ENCODE assay signal across 9 mouse cellular contexts in the genomic region with DNA sequence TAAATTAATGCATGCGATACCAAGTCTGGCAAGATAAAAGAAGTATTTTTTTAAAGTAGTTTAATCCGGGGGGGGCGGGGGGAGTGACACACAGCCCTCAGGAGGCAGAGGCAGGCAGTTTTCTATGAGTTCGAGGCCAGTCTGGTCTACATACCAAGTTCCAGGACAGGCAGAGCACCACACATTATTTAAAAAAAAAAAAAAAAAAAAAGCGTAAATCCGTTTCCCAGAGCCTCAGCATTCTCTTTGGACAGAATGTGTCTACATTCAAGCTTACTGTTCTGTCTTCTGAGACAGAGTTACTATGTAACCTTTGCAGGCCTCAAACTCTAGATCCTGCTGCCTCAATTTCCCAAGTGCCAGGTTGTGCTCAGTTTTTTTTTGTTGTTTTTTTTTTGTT. TPM values are rescaled to one million over a fixed set of nuclear protein-coding genes. Genes with fewer than 3 reads are reported as not detected.
DNase-seq lines count a peak whose midpoint lies in the region; ATAC-seq and TF ChIP-seq lines count a peak whose summit lies in the region.
"Had no signal": no experiment of that assay in that cellular context is flagged by ENCODE, and none has a peak within 500 bp of the region (broad histone marks: within the 10 kb centered on the region; RNA-seq: fewer than 3 reads in every experiment).

No protein-coding gene starts in this region.

- WGBS in heart, embryonic 13.5 days, result 41% methylated on average over 6 of the region's 6 CpGs
- WGBS in hindbrain, embryonic 10.5 days, result 54% methylated on average over 6 of the region's 6 CpGs
- 28% methylated on average over 6 of the region's 6 CpGs for WGBS in macrophage (ENCODE audit: missing documents)
- 46% methylated on average over 6 of the region's 6 CpGs for WGBS in thymus, adult 2 months

- no peak for TF ChIP-seq CTCF in thymus, adult 2 months (IDR thresholded peaks at IDR 0.05; ENCODE audit: borderline replicate concordance, control insufficient read depth, extremely low read depth, insufficient read depth, low read length, poor library complexity)

- H3K4me2 ChIP-seq in heart, embryonic 13.5 days, result peak overlapping the region; percentile 92

- no peak overlapping the region; the same call in 1 of the 2 replicates for H3K27ac ChIP-seq in heart, embryonic 13.5 days (replicated peaks)
- H3K27ac ChIP-seq in ES-E14 (ENCODE audit: insufficient read depth, low read depth, low read length, poor library complexity, severe bottlenecking) (no peak overlapping the region), macrophage (no peak overlapping the region)
- peak overlapping the region; percentile 85 for H3K27ac ChIP-seq in hindbrain, embryonic 10.5 days
- H3K27ac ChIP-seq in thymus, adult 2 months (ENCODE audit: control insufficient read depth, insufficient read depth, low read length), result no peak overlapping the region

- in situ Hi-C loops in ES-E14 (cut with MboI; ENCODE audit: low sequenced_read_pairs in 2 of 2, unreplicated experiment in 2 of 2), result no loop called here

- peaks cover 4% of the 10 kb centered on the region; the same call in 1 of the 2 replicates for H3K79me2 ChIP-seq in macrophage (ENCODE audit: inconsistent target)

- no peak for DNase-seq in heart, adult 9 months (ENCODE audit: low spot score in 2 of 2)
- DNase-seq in ES-E14 (ENCODE audit: low read depth, low spot score) (no peak), MN1 (ENCODE audit: low spot score) (no peak)
- DNase-seq in hindbrain, embryonic 10.5 days (ENCODE audit: low spot score), result no peak
- no peak for DNase-seq in left cerebral cortex, adult 11 months (ENCODE audit: low spot score)
- DNase-seq in thymus, adult 2 months, result no peak

- H3K27me3 ChIP-seq in heart, embryonic 13.5 days (replicated peaks), result peaks cover 15% of the 10 kb centered on the region
- peaks cover 16% of the 10 kb centered on the region for H3K27me3 ChIP-seq in hindbrain, embryonic 10.5 days (ENCODE audit: insufficient read depth, poor library complexity, severe bottlenecking)
- no peaks in the 10 kb centered on the region for H3K27me3 ChIP-seq in thymus, adult 2 months (ENCODE audit: control insufficient read depth, insufficient read depth, low read length)

- H3K36me3 ChIP-seq in heart, embryonic 13.5 days, result peaks cover 17% of the 10 kb centered on the region
- peaks cover 12% of the 10 kb centered on the region; the same call in 1 of the 2 replicates for H3K36me3 ChIP-seq in ES-E14 (ENCODE audit: control insufficient read depth, insufficient read depth, low read length, poor library complexity, severe bottlenecking)
- H3K36me3 ChIP-seq in hindbrain, embryonic 10.5 days, result peaks cover 5% of the 10 kb centered on the region
- no peaks in the 10 kb centered on the region for H3K36me3 ChIP-seq in macrophage (ENCODE audit: inconsistent target)
- no peaks in the 10 kb centered on the region for H3K36me3 ChIP-seq in thymus, adult 2 months (ENCODE audit: control insufficient read depth, insufficient read depth, low read length)

- no peaks in the 10 kb centered on the region for H3K9me3 ChIP-seq in heart, embryonic 13.5 days
- H3K9me3 ChIP-seq in ES-E14 (ENCODE audit: control insufficient read depth, insufficient read depth, low read depth, low read length), result no peaks in the 10 kb centered on the region
- no peaks in the 10 kb centered on the region for H3K9me3 ChIP-seq in hindbrain, embryonic 10.5 days

- peak overlapping the region; percentile 85 for H3K9ac ChIP-seq in heart, embryonic 13.5 days
- peak overlapping the region; percentile 62; the same call in 1 of the 2 replicates for H3K9ac ChIP-seq in ES-E14 (ENCODE audit: insufficient read depth, low read depth, low read length, poor library complexity, severe bottlenecking)

- no peak for ATAC-seq in heart, embryonic 13.5 days (ENCODE audit: extremely low read depth, insufficient number of reproducible peaks, low FRiP score, low TSS enrichment)

- peaks cover 21% of the 10 kb centered on the region for H3K4me1 ChIP-seq in heart, embryonic 13.5 days
- peaks cover 2 to 4% of the 10 kb centered on the region in 2 experiments; a peak in 1 of 4 replicates for H3K4me1 ChIP-seq in ES-E14 (ENCODE audit: control insufficient read depth in 2 of 2, insufficient read depth in 2 of 2, low read length in 2 of 2, poor library complexity in 1 of 2)
- peaks cover 21% of the 10 kb centered on the region for H3K4me1 ChIP-seq in hindbrain, embryonic 10.5 days (replicated peaks)
- H3K4me1 ChIP-seq in thymus, adult 2 months (replicated peaks; ENCODE audit: control insufficient read depth, insufficient read depth, low read length), result peaks cover 11% of the 10 kb centered on the region

- no peak for TF ChIP-seq POLR2A in thymus, adult 2 months (IDR thresholded peaks at IDR 0.05; ENCODE audit: control insufficient read depth, extremely low read depth, insufficient read depth, low read length, poor library complexity)

- peak overlapping the region; percentile 63 for H3K4me3 ChIP-seq in heart, embryonic 13.5 days
- peak overlapping the region; percentile 76 to 93; a peak in 3 of 4 replicates for H3K4me3 ChIP-seq in ES-E14 (ENCODE audit: insufficient read depth in 1 of 2, low read depth in 1 of 2, low read length in 2 of 2, poor library complexity in 1 of 2, severe bottlenecking in 1 of 2)
- peak overlapping the region; percentile 72 for H3K4me3 ChIP-seq in hindbrain, embryonic 10.5 days
- H3K4me3 ChIP-seq in macrophage (ENCODE audit: inconsistent target), result peak overlapping the region; percentile 96
- no peak overlapping the region for H3K4me3 ChIP-seq in thymus, adult 2 months (ENCODE audit: control insufficient read depth, insufficient read depth, low read length)

TF ChIP-seq in ES-E14, 5 proteins besides CTCF, POLR2A, EP300 and RAD21:
- TF ChIP-seq CHD2 (IDR thresholded peaks at IDR 0.05; ENCODE audit: low read depth, low read length) (no peak), ZNF384 (IDR thresholded peaks at IDR 0.05; ENCODE audit: low read depth, low read length) (peak; percentile 71; the same call in 1 of the 2 replicates)

RNA-seq across cellular contexts. Expression of a gene that starts 0.5 kb away (rescaled TPM):
- polyA plus RNA-seq in heart, embryonic 13.5 days (2015; fragmentation: Nextera tagmentation; extraction: Ambion mirVana), result 40.7 and 40.8 TPM in 2 replicates
- total RNA-seq in ES-E14 (2012; rRNA removed), result 22.1 and 24.9 TPM in 2 replicates
- polyA plus RNA-seq in hindbrain, embryonic 10.5 days (2016; fragmentation: Nextera tagmentation; extraction: Ambion mirVana), result 27.3 and 27.5 TPM in 2 replicates
- total RNA-seq in macrophage (2018; cell fraction: chromatin; rRNA removed), result 1 to 10 TPM in 16 of 26 experiments, under 1 TPM in 3, not detected in 7; 0.67 to 5.1 (median 2.5) TPM
- total RNA-seq in macrophage (2018; cell fraction: cytosol; rRNA removed), result 1 to 10 TPM; 3.5 to 10.0 (median 7.2) TPM
- total RNA-seq in macrophage (2018; cell fraction: nucleus; rRNA removed), result 1 to 10 TPM in 24 of 26 experiments, under 1 TPM in 2; 0.67 to 8.2 (median 3.6) TPM
- 5.3 to 10.6 TPM (median 6.9 TPM) in 3 replicates for polyA plus RNA-seq in macrophage (2018)
- 9.8 and 10.9 TPM in 2 replicates for polyA plus RNA-seq in thymus, adult 2 months (2012; rRNA removed)

RNA-seq across cellular contexts. Expression of a gene that starts 13.5 kb away (rescaled TPM):
- polyA plus RNA-seq in heart, embryonic 13.5 days (2015; fragmentation: Nextera tagmentation; extraction: Ambion mirVana), result not detected in 2 replicates
- total RNA-seq in ES-E14 (2012; rRNA removed), result 2.8 and 6.8 TPM in 2 replicates
- 0.22 and 0.24 TPM in 2 replicates for polyA plus RNA-seq in hindbrain, embryonic 10.5 days (2016; fragmentation: Nextera tagmentation; extraction: Ambion mirVana)
- total RNA-seq in macrophage (2018; cell fraction: chromatin; rRNA removed), result not detected
- not detected for total RNA-seq in macrophage (2018; cell fraction: cytosol; rRNA removed)
- not detected for total RNA-seq in macrophage (2018; cell fraction: nucleus; rRNA removed)
- not detected in 3 replicates for polyA plus RNA-seq in macrophage (2018)
- 0.19 and 0.24 TPM in 2 replicates for polyA plus RNA-seq in thymus, adult 2 months (2012; rRNA removed)
- polyA plus RNA-seq: CD4-positive, CD25-positive, alpha-beta regulatory T cell, adult 4 months had no signal

RNA-seq across cellular contexts. Expression of a gene that starts 17.9 kb away (rescaled TPM):
- polyA plus RNA-seq in heart, embryonic 13.5 days (2015; fragmentation: Nextera tagmentation; extraction: Ambion mirVana), result 0.53 and 0.96 TPM in 2 replicates
- 21.9 and 40.7 TPM in 2 replicates for total RNA-seq in ES-E14 (2012; rRNA removed)
- 0.57 and 0.93 TPM in 2 replicates for polyA plus RNA-seq in hindbrain, embryonic 10.5 days (2016; fragmentation: Nextera tagmentation; extraction: Ambion mirVana)
- 10 to 100 TPM in 1 of 26 experiments, 1 to 10 TPM in 6, under 1 TPM in 2, not detected in 17; 0.55 to 20.1 (median 1.7) TPM for total RNA-seq in macrophage (2018; cell fraction: chromatin; rRNA removed)
- under 1 TPM in 7 of 26 experiments, not detected in 19; 0.09 to 0.62 (median 0.23) TPM for total RNA-seq in macrophage (2018; cell fraction: cytosol; rRNA removed)
- 1 to 10 TPM in 2 of 26 experiments, under 1 TPM in 5, not detected in 19; 0.35 to 4.1 (median 0.86) TPM for total RNA-seq in macrophage (2018; cell fraction: nucleus; rRNA removed)
- polyA plus RNA-seq in macrophage (2018), result not detected in 3 replicates
- polyA plus RNA-seq in thymus, adult 2 months (2012; rRNA removed), result 1.2 and 6.6 TPM in 2 replicates

RNA-seq across cellular contexts. Expression of a gene that starts 19.7 kb away (rescaled TPM):
- polyA plus RNA-seq in heart, embryonic 13.5 days (2015; fragmentation: Nextera tagmentation; extraction: Ambion mirVana), result 32.2 and 34.0 TPM in 2 replicates
- total RNA-seq in ES-E14 (2012; rRNA removed), result 69.7 and 106 TPM in 2 replicates
- 65.9 and 89.7 TPM in 2 replicates for polyA plus RNA-seq in hindbrain, embryonic 10.5 days (2016; fragmentation: Nextera tagmentation; extraction: Ambion mirVana)
- 10 to 100 TPM in 18 of 26 experiments, 1 to 10 TPM in 7, under 1 TPM in 1; 0.99 to 87.9 (median 16.9) TPM for total RNA-seq in macrophage (2018; cell fraction: chromatin; rRNA removed)
- total RNA-seq in macrophage (2018; cell fraction: cytosol; rRNA removed), result 10 to 100 TPM in 10 of 26 experiments, 1 to 10 TPM in 16; 1.1 to 20.9 (median 4.0) TPM
- 10 to 100 TPM in 14 of 26 experiments, 1 to 10 TPM in 11, under 1 TPM in 1; 0.98 to 66.0 (median 13.8) TPM for total RNA-seq in macrophage (2018; cell fraction: nucleus; rRNA removed)
- 4.1 to 22.4 TPM (median 9.6 TPM) in 3 replicates for polyA plus RNA-seq in macrophage (2018)
- polyA plus RNA-seq in thymus, adult 2 months (2012; rRNA removed), result 21.3 and 29.3 TPM in 2 replicates

RNA-seq across cellular contexts. Expression of a gene that starts 32.1 kb away (rescaled TPM):
- 35.4 and 37.3 TPM in 2 replicates for polyA plus RNA-seq in heart, embryonic 13.5 days (2015; fragmentation: Nextera tagmentation; extraction: Ambion mirVana)
- 23.2 and 30.8 TPM in 2 replicates for total RNA-seq in ES-E14 (2012; rRNA removed)
- 25.7 and 28.6 TPM in 2 replicates for polyA plus RNA-seq in hindbrain, embryonic 10.5 days (2016; fragmentation: Nextera tagmentation; extraction: Ambion mirVana)
- total RNA-seq in macrophage (2018; cell fraction: chromatin; rRNA removed), result 10 to 100 TPM; 10.0 to 83.7 (median 34.7) TPM
- total RNA-seq in macrophage (2018; cell fraction: cytosol; rRNA removed), result 10 to 100 TPM; 21.5 to 36.4 (median 25.4) TPM
- total RNA-seq in macrophage (2018; cell fraction: nucleus; rRNA removed), result 10 to 100 TPM; 11.7 to 73.4 (median 20.6) TPM
- 18.9 to 45.4 TPM (median 23.8 TPM) in 3 replicates for polyA plus RNA-seq in macrophage (2018)
- polyA plus RNA-seq in thymus, adult 2 months (2012; rRNA removed), result 65.3 and 76.2 TPM in 2 replicates
